Mouse (Mus musculus) Patski (cell line): Measurements from ENCODE around the gene Ppp1r10. TPM values are rescaled to one million over a fixed set of nuclear protein-coding genes. Genes with fewer than 3 reads are reported as not detected.

Experiments used
- ATAC-seq: fragments of 100-300 bp; one replicate; pipeline ENCODE4 v1.8.0; 2021
- CTCF ChIA-PET: fragments of 350-600 bp; sonication (Branson Sonifier 250); formaldehyde crosslinking; loops from one replicate; lab custom pipeline; 2022; ENCODE audit warnings: inconsistent platforms; lab: Charles Lee
- POLR2A ChIA-PET: fragments of 350-600 bp; sonication (Branson Sonifier 250); formaldehyde crosslinking; loops from one replicate; lab custom pipeline; 2022; ENCODE audit warnings: antibody characterized with exemption, inconsistent platforms; lab: Charles Lee
- DNase-seq: peaks from one replicate; pipeline ENCODE4 v3.0.0-alpha.2; 2011; ENCODE audit warnings: low read depth, low spot score
- H3K27me3 ChIP-seq: fragments of 371-371 bp; one replicate; pipeline ENCODE4 v1.5.1; 2021
- CTCF ChIP-seq: fragments of 100-300 bp; IDR thresholded peaks from one replicate; pipeline ENCODE4 v1.5.1; 2021
- in situ Hi-C: fragments of 300-500 bp; cut with MboI; formaldehyde crosslinking; loops from 3 replicates; pipeline ENCODE4 v1.11.1; 2018; ENCODE audit warnings: low pct_unique_long_range_greater_than_20kb, mixed read lengths
- polyA plus RNA-seq: library from polyadenylated mRNA; unstranded; gene quantifications from one replicate; pipeline ENCODE4 v1.2.3, GENCODE M21; 2021

The Ppp1r10 gene
- polyA plus RNA-seq, 1 experiment from 2014 or later = 41.2 TPM

- POLR2A ChIA-PET = interaction anchor here (0.9 to 2.8 kb wide), 4 partner anchors 32 to 134 kb away, joined by 3 to 19 read pairs (median 6); no protein-coding TSS in a partner anchor
- CTCF ChIA-PET = interaction anchor here (0.7 to 3.6 kb wide), 17 partner anchors 10 to 136 kb away, joined by 3 to 39 read pairs (median 6); partner anchors contain the start of genes 2310061I04Rik, Mdc1, Mrps18b and Nrm
- no peak for DNase-seq
- no peaks in the 10 kb centered on the region for H3K27me3 ChIP-seq
- TF ChIP-seq CTCF = no peak
- ATAC-seq = no peak
- in situ Hi-C loops = loop anchor here (5.0 to 10.0 kb wide), 2 partner anchors 37 to 289 kb away; partner anchors contain the start of gene Tubb5
These were observed 42.3 kb upstream of the Ppp1r10 start for GRCm38 (mm10) chr17:35873774-35874519.

GRCm38 (mm10) chr17:35874721-35875120 is 41.5 kb upstream of the Ppp1r10 start:
- no peak for DNase-seq
- in situ Hi-C loops = loop anchor here (5.0 to 10.0 kb wide), 2 partner anchors 37 to 290 kb away; partner anchors contain the start of gene Tubb5
- no peak for TF ChIP-seq CTCF
- POLR2A ChIA-PET = interaction anchor here (2.0 to 2.8 kb wide), 2 partner anchors 39 to 42 kb away, joined by 7 to 19 read pairs; no protein-coding TSS in a partner anchor
- no peak for ATAC-seq
- H3K27me3 ChIP-seq = no peaks in the 10 kb centered on the region
- CTCF ChIA-PET = interaction anchor here (0.9 to 3.6 kb wide), 9 partner anchors 13 to 136 kb away, joined by 3 to 39 read pairs (median 9); partner anchors contain the start of genes 2310061I04Rik, Mdc1, Nrm and Tubb5

GRCm38 (mm10) chr17:35879245-35880057 is 36.8 kb upstream of the Ppp1r10 start, which contains the start of gene Dhx16:
TSS of gene Dhx16 (plus strand) at chr17:35879819.
- in situ Hi-C loops = loop anchor here (10.0 kb wide), 1 partner anchor 295 kb away; no protein-coding TSS in a partner anchor
- no peak for DNase-seq
- ChIA-PET POLR2A (interaction anchor here (1.0 to 1.9 kb wide), 4 partner anchors 11 to 21 kb away, joined by 3 to 5 read pairs (median 4); partner anchors contain the start of gene 2310061I04Rik), CTCF (interaction anchor here (0.6 to 3.9 kb wide), 15 partner anchors 9 to 1139 kb away, joined by 3 to 23 read pairs (median 4); no protein-coding TSS in a partner anchor)
- ATAC-seq = peak; percentile 92
- TF ChIP-seq CTCF = no peak
- no peaks in the 10 kb centered on the region for H3K27me3 ChIP-seq

DNA sequence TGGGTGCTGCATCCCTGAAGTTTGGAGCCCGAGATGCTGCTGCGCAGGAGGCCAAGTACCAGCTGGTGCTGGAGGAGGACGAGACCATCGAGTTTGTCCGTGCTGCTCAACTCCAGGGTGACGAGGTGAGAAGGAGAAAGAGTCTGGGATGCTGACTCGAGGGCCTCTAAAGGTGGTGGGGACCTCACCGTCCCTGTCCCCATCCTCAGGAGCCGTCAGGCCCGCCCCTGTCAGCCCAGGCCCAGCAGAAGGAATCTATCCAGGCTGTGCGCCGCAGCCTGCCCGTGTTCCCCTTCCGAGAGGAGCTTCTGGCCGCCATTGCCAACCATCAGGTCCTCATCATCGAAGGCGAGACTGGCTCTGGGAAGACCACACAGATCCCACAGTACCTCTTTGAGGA is 33.3 kb upstream of the Ppp1r10 start:
- no peaks in the 10 kb centered on the region for H3K27me3 ChIP-seq
- POLR2A ChIA-PET = interaction anchor here (1.1 kb wide), 1 partner anchor 11 kb away, joined by 3 read pairs; no protein-coding TSS in a partner anchor
- in situ Hi-C loops = no loop called here
- DNase-seq (no peak), ATAC-seq (no peak)
- CTCF ChIA-PET = interaction anchor here (1.0 kb wide), 1 partner anchor 45 kb away, joined by 3 read pairs; no protein-coding TSS in a partner anchor
- no peak for TF ChIP-seq CTCF

GRCm38 (mm10) chr17:35883777-35884176 is 32.5 kb upstream of the Ppp1r10 start:
- ChIA-PET CTCF (no interaction called here), POLR2A (no interaction called here)
- no peak for DNase-seq
- ATAC-seq = no peak
- no peak for TF ChIP-seq CTCF
- in situ Hi-C loops = no loop called here
- no peaks in the 10 kb centered on the region for H3K27me3 ChIP-seq

DNA sequence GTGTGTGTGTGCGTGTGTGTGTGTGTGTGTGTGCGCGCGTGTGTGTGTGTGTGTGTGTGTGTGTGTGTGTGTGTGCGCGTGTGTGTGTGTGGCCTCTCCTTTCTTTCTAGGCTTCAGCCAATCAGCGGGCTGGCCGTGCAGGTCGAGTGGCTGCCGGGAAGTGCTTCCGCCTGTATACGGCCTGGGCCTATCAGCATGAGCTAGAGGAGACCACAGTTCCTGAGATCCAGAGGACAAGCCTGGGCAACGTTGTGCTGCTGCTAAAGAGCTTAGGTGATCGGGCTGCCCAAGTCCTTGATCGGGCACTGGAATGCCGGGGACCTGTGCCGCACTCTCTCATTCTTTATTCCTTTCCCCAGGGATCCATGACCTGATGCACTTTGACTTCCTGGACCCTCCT is 28.5 kb upstream of the Ppp1r10 start:
- POLR2A ChIA-PET = no interaction called here
- no peak for DNase-seq
- H3K27me3 ChIP-seq = no peaks in the 10 kb centered on the region
- CTCF ChIA-PET = interaction anchor here (1.2 kb wide), 1 partner anchor 13 kb away, joined by 3 read pairs; no protein-coding TSS in a partner anchor
- no peak for ATAC-seq
- in situ Hi-C loops = no loop called here
- no peak for TF ChIP-seq CTCF

- TF ChIP-seq CTCF = no peak
- peak; percentile 48 for ATAC-seq
- DNase-seq = no peak
- in situ Hi-C loops = no loop called here
- no peaks in the 10 kb centered on the region for H3K27me3 ChIP-seq
- POLR2A ChIA-PET = interaction anchor here (1.3 to 1.8 kb wide), 3 partner anchors 17 to 19 kb away, joined by 4 to 5 read pairs (median 4); partner anchors contain the start of genes Dhx16, Mrps18b and Ppp1r10
- CTCF ChIA-PET = interaction anchor here (1.0 kb wide), 1 partner anchor 23 kb away, joined by 3 read pairs; no protein-coding TSS in a partner anchor
These were observed 19.2 kb upstream of the Ppp1r10 start, which contains the start of gene 2310061I04Rik for GRCm38 (mm10) chr17:35896781-35897643. TSS of gene 2310061I04Rik (minus strand) at chr17:35897431.

DNA sequence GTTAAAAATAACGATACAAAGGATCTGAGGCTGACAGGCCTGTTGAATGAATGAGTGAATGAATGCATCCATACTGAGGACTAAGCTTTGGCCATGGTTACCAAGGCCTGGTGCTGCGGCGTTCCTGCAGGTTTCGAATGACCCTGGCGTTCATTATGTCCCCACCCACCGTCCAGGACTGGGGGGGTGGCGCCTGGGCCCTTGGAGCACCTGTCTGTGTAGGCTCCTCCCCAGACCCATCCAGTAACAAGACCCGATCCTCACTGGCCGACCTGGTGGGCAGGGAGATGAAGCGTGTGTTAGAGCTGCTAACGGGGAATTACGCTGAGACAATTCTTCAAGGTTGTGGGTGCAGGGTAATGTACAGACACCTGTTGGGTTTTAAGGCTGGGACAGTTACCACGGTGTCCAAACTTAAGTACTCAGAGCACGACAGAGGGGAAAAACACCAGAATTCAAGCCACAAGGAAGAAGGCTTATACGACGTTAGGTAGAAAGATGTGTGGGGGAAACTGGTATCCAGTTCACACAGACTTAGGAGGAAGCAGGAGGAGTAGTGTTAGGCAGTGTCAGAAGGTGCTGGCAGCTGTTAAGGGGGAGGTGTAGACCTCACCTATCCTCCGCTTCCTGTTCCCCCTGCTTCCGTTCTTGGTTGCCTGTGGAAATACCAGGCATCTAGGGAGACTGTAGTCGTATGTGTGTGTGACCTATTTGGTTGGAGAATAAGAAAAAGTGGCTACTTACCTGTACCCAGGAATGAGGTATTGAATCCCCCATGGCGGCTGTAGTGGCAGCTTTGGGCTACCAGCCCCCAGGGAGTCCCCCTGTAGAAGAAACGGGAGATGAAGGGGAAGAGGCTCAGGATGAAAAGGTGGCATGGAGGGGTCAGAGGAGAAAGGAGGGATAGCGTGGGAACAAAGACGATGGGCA is 18.3 kb upstream of the Ppp1r10 start:
- ATAC-seq = peak; percentile 4
- CTCF ChIA-PET = interaction anchor here (1.0 kb wide), 1 partner anchor 23 kb away, joined by 3 read pairs; no protein-coding TSS in a partner anchor
- H3K27me3 ChIP-seq = no peaks in the 10 kb centered on the region
- POLR2A ChIA-PET = interaction anchor here (1.3 to 1.8 kb wide), 3 partner anchors 18 to 21 kb away, joined by 3 to 4 read pairs (median 4); partner anchors contain the start of genes Dhx16, Mrps18b and Ppp1r10
- in situ Hi-C loops = no loop called here
- TF ChIP-seq CTCF = no peak
- no peak for DNase-seq
